Mouse (Mus musculus) thymus, postnatal 4 days (tissue): ENCODE results near the gene Tor4a.

Experiments
- DNase-seq: peaks from one replicate; pipeline ENCODE4 v3.0.0; 2021

Tor4a gene

GRCm38 (mm10) chr2:25196172-25196954 is at the start of gene Tor4a:
Tor4a (minus strand) TSS chr2:25196886.
- DNase-seq, result peak; percentile 75

- DNase-seq, result no peak
These were observed 47.5 kb upstream of the Tor4a start for GRCm38 (mm10) chr2:25244144-25244543.

GRCm38 (mm10) chr2:25243342-25243741 is 46.7 kb upstream of the Tor4a start:
- DNase-seq, result no peak

DNA sequence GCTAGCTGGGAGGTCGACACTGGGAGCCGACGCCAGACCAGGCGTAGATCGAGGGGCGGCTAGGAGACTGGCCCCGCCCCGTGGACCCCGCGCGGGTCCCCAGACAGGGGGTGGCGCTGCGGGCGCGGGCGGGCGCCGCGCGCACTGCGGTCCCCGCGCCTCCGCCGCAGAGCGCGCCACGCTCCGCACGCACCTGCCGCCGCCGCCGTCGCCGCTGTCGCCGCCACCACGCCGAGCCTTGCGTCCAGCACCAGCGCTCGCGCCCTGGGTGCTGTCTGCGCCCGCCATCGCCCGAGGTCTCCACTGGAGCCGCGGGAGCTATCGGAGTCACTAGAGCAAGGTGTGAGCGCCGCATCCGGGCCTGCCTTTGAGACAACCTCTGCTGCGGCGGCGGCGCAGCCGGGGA is 45.4 kb upstream of the Tor4a start, which contains the start of the genes Rnf208 and Cysrt1:
Gene Rnf208 (plus strand): TSS at position 155 of the 406 bp plus-strand sequence.
Gene Cysrt1 (minus strand): TSS at position 352 of the 406 bp plus-strand sequence.
- peak; percentile 71 for DNase-seq

- no peak for DNase-seq
These were observed 44.7 kb upstream of the Tor4a start for GRCm38 (mm10) chr2:25241438-25241775.

- peak; percentile 74 for DNase-seq
These were observed 44.2 kb upstream of the Tor4a start for GRCm38 (mm10) chr2:25240723-25241437.

GRCm38 (mm10) chr2:25240310-25240709 is 43.6 kb upstream of the Tor4a start:
- no peak for DNase-seq

- DNase-seq, result no peak
These were observed 43.1 kb upstream of the Tor4a start for GRCm38 (mm10) chr2:25239766-25240165.

- no peak for DNase-seq
These were observed 41.4 kb upstream of the Tor4a start for GRCm38 (mm10) chr2:25238106-25238505.

- no peak for DNase-seq
These were observed 40.8 kb upstream of the Tor4a start for GRCm38 (mm10) chr2:25237522-25237921.

DNA sequence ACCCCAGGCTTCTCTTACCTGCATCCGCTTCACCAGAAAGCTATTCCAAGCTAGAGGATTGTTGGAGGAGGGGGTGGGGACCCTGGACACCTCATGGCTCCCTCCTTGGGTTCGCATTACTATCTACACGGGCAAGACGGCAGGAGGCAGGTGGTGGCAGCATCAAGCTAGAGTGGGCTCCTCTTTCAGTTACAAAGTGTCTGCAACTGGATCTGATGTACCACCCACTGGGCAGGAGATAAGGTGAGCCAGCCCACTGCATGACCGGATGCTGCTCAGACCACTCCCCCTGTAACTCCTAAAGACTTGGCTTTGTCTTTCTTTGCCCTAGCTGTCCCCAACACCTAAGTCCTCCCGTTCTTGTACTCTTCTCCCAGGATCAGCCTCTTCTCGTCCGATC is 39.9 kb upstream of the Tor4a start, which contains the start of gene Rnf224:
Gene Rnf224 (minus strand): TSS at position 174 of the 400 bp plus-strand sequence.
- no peak for DNase-seq

DNA sequence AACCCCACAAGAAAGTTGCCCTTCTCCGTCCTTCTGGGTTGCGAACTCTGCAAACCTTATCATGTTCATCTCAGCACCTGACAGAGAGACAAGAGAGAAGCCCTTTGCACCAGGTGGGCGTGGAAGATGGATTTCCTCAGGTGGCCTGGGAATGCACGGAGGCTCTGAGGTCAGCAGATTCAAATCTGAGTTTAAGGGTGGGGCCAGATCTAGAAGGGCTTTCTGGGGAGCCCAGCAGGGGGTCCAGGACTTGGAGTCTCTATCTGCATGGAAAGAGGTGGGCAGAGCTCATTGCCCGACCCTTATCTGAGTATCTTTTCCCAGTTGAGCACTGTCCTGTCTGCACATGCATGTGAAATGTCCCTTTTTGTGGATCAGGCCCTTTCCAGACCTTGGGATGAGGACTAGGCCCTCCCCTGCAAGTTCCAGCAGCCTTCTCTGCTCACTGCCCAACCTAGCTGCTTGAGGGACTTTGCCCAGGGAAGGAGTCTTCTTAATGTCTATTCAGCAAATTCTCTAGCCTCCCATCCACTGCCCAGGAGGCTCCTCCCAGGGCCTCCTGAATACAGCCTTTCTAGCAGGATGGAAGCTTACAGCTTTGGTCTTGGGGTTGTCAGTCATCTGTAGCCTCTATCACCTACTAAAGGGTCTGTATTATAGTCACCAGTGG is 38.0 kb upstream of the Tor4a start:
- DNase-seq, result no peak

DNA sequence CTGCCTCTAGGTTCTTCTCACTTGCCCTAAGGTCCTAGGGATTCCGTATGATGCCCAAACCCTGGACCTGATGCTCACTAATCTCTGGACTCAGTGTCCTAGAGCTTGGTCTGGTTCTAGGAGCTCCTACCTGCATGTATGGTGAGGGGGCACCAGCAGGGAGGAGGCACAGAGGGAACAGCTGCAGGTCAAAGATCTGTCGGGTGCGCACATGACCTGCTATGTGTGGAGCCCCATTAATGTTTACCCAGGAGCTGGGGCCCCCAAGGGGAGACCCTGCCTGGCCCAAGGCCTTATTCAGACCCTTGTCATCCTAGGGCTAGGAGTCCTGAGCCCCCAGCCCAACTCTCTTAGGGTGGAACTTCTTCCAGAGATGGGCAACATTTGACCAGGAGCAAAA is 37.4 kb upstream of the Tor4a start, which contains the start of gene Slc34a3:
Gene Slc34a3 (minus strand): TSS at position 315 of the 400 bp plus-strand sequence.
- DNase-seq, result no peak

GRCm38 (mm10) chr2:25233421-25233820 is 36.7 kb upstream of the Tor4a start:
- no peak for DNase-seq

DNA sequence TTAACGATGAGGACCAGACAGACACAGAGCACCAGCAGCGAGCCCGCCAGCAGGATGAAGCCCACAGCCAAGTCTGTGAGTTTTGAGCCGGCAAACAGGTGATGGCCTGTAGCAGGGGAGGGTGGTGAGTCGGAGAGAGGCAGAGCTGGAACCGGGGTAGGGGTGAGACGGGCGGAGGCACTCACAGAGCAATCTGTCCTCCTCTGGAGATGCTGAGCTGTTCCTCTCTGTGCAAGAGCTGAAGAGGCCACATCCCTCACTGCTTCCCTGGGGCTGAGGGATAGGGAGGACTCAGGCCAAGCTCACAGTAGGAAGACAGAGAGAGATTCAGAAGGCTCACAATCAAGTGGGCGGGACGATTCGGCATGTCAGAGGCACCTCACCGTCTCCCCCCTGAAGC is 34.4 kb upstream of the Tor4a start:
- DNase-seq, result no peak

DNA sequence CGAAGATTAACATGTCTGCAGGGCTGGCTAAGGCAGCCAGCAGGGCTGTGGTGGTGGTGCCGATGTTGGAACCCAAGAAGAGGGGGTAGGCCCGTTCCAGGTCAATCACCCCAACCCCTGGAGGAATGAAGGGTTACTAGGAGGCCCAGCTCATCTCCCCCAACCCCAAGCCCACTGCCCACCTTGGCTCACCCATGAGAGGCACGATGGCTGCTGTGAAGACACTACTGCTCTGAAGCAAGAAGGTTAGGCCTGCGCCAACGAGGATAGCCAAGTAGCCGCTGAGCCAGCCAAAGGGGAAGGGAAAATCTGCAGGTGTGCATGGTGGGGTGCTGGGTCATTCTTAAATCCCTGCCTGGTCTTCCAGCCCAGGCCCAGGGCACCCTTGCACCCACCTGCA is 33.9 kb upstream of the Tor4a start:
- no peak for DNase-seq

GRCm38 (mm10) chr2:25229582-25229981 is 32.9 kb upstream of the Tor4a start:
- no peak for DNase-seq

GRCm38 (mm10) chr2:25228995-25229530 is 32.4 kb upstream of the Tor4a start:
- DNase-seq, result no peak

GRCm38 (mm10) chr2:25228431-25228889 is 31.8 kb upstream of the Tor4a start:
- DNase-seq, result peak; percentile 95

DNA sequence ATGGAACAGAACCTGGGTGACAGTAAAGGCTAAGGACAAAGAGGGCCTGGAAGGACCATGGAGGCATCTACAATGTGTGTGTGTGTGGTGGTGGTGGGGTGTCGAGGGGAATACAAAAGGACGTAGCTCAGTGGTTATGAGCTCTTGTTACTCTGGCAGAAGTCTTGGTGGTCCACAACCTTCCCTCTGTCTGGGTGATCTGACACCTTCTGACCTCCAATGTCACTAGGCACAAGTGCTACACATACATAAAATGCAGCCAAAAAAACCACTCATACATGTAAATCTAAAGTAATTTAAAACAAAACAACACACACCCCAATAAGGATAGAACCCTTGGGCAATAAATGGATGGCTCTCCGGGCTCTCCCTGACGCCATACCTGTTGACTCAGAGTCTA is 30.7 kb upstream of the Tor4a start:
- DNase-seq, result no peak

DNA sequence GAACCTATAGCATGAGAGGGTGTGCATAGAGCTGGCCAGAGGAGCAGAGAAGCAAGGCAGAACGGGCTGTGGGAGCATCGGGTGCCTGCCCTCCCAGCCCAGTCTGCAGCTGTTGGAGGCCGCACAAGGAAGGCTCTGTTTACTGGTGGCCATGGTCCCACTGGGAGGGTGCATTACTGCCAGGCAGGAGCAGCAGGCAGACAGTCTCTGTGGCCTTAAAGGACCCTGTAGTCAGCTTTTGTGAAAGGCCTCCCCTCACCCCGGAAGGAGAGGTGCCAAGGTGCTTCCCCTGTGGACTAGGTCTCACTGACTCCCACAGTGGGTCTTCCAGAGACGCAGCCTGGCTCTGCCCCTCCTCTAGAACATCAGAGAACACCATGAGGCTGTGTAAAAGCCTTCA is 30.2 kb upstream of the Tor4a start:
- DNase-seq, result no peak

DNA sequence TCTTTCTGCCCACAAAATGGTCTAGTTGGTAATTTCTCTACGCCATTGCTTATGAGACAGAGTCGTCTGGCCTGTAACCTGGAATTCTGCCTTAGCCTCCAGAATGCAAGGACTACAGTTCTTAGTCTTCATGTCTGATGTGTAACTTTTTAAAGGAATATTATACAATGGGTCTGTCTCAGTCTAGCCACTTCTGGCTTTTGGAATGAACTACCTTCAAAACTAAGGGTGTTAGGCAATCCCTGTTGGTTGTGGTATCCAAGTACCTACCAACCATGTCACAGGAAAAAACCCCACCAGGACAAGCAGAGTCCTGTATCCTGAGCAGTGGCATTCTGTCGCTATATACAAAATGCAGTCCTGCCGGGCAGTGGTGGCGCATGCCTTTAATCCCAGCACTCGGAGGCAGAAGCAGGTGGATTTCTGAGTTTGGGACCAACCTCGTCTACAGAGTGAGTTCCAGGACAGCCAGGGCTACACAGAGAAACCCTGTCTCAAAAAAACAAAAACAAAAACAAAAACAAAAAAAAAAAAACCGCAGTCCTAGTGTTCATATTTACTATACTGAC is 29.2 kb upstream of the Tor4a start:
- DNase-seq, result no peak
